Mouse (Mus musculus): ENCODE results near the gene Foxred1.

- TF ChIP-seq SIN3A (IDR thresholded peaks at IDR 0.05; ENCODE audit: low read length) (no peak), POLR2AphosphoS2 (IDR thresholded peaks at IDR 0.05; ENCODE audit: low read length) (no peak), CTCF (IDR thresholded peaks at IDR 0.05 in 2 of 3, conservative IDR thresholded peaks at IDR 0.05 in 1 of 3; ENCODE audit: control insufficient read depth in 1 of 3, insufficient read depth in 1 of 3, low read depth in 2 of 3, low read length in 3 of 3, poor library complexity in 1 of 3, severe bottlenecking in 1 of 3) (no peak), POLR2AphosphoS5 (IDR thresholded peaks at IDR 0.05; ENCODE audit: borderline replicate concordance, low read depth, low read length) (no peak), ETS1 (IDR thresholded peaks at IDR 0.05; ENCODE audit: low read depth, low read length) (no peak), TBP (IDR thresholded peaks at IDR 0.05; ENCODE audit: low read depth, low read length) (no peak), TCF12 (IDR thresholded peaks at IDR 0.05; ENCODE audit: low read depth, low read length) (no peak)
Observed at GRCm38 (mm10) chr9:35238371-35238770, 27.5 kb upstream of the Foxred1 start.
